Mouse (Mus musculus): ENCODE measurements around the gene Gm10340. TPM values are rescaled to one million over a fixed set of nuclear protein-coding genes. Genes with fewer than 3 reads are reported as not detected.

Gene Gm10340
- polyA plus RNA-seq (2012; rRNA removed), result not detected in 2 replicates

DNA sequence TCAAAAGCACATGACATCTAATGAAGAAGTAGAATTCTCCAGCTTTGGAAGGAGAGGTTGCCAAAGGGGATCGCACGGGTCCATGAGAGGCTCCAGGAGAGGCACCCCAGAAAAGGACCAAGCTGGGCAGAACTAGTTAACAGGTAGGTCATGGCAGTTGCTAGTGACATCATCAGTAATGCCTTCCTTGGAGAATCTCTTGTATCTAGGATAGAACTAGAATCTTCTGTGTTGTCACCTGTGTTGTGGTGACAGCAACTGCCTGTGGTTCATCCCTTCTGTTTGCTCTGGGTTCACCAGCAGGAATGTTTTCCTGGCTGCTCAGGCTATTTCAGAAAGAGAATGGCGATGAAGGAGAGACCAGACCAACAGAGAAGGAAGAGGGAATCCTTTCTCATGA lies at the start of gene Gm10340:
Gm10340 (plus strand) TSS at position 301 of the 400 bp plus-strand sequence.

DNA sequence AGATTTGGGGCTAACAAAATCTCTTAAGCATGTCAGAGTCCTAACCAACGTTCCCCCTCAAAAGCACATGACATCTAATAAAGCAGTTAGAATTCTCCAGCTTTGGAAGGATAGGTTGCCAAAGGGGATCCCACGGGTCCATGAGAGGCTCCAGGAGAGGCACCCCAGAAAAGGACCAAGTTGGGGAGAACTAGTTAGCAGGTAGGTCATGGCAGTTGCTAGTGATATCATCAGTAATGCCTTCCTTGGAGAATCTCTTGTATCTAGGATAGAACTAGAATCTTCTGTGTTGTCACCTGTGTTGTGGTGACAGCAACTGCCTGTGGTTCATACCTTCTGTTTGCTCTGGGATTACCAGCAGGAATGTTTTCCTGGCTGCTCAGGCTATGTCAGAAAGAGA lies 54.2 kb downstream of the Gm10340 start, which contains the start of gene Gm5795:
Gm5795 (plus strand) TSS at position 301 of the 400 bp plus-strand sequence.

Other genes with a start within 250 kb of the Gm10340 start
- not detected in 2 replicates for gene Gm2888, start 104.0 kb upstream of the Gm10340 start, polyA plus RNA-seq (2012; rRNA removed)
- not detected in 2 replicates for gene Gm2897, start 84.7 kb upstream of the Gm10340 start, polyA plus RNA-seq (2012; rRNA removed)
- gene Gm5795, start 54.3 kb downstream of the Gm10340 start, polyA plus RNA-seq (2012; rRNA removed), result not detected in 2 replicates
- gene D830030K20Rik, start 74.5 kb downstream of the Gm10340 start, polyA plus RNA-seq (2012; rRNA removed), result not detected in 2 replicates
- not detected in 2 replicates for gene Gm2956, start 198.6 kb downstream of the Gm10340 start, polyA plus RNA-seq (2012; rRNA removed)